Mouse (Mus musculus): ENCODE measurements at regions not wholly inside any gene's neighbourhood (a gene's known extent, or its start where the extent isn't known, plus 50 kb on each side); places are given as distances from the start of the nearest gene placed in this dataset.
"Not testable (repeated sequence)": the region's sequence is repeated elsewhere in the genome, so short reads cannot be mapped to it uniquely, and the experiment has no call there.

DNA sequence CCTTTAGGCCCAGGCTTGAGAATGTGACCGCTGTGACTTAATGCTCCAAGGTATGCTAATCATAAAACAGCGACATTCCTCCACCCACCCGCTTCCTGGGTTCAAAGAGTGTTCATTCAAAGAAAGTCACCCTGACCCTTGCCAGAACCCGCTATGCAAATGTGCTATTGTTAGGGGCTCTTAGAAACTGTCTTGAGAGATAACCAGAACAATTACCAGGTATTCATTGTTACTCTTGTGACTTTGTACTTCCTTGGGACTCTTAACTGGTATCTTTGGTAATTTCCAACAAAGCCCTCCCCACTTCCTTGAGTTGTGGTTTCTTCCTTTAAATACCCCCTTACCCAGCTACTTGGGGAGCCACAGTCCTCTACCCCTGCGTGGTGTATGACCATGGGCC, 334.3 kb upstream of the Hs3st1 start:
- not testable (repeated sequence) for TF ChIP-seq CTCF (IDR thresholded peaks at IDR 0.05; ENCODE audit: low read depth); EP300 (optimal IDR thresholded peaks at IDR 0.05)
